Mouse (Mus musculus) MEL (cell line): Measurements from ENCODE around the gene Siah2. TPM values are rescaled to one million over a fixed set of nuclear protein-coding genes. Genes with fewer than 3 reads are reported as not detected.

ENCODE experiments used
- DNase-seq: peaks from one replicate; pipeline ENCODE4 v3.0.0; 2011; ENCODE audit warnings: low read depth, low spot score
- H3K27ac ChIP-seq: 2 replicates; pipeline ENCODE4 v1.5.1; 2012; ENCODE audit warnings: low read depth, mild to moderate bottlenecking, control low read depth, low read length, moderate library complexity; ENCODE audit not compliant: control insufficient read depth
- H3K27me3 ChIP-seq, 2 experiments: fragments of 150-350 bp in 1 of 2; sonication (generic) in 1 of 2; 2 replicates each; pipeline ENCODE4 v1.6.1; 2012; ENCODE audit warnings: low read length in 2 of 2, mild to moderate bottlenecking in 2 of 2, improper control_type of control experiment in 1 of 2, moderate library complexity in 1 of 2; ENCODE audit not compliant: insufficient read depth in 2 of 2, control insufficient read depth in 1 of 2
- H3K36me3 ChIP-seq, 2 experiments: 2 replicates each; pipeline ENCODE4 v1.6.1; 2012 to 2014; ENCODE audit warnings: low read length in 2 of 2, improper control_type of control experiment in 1 of 2, inconsistent platforms in 1 of 2, mild to moderate bottlenecking in 1 of 2; ENCODE audit not compliant: insufficient read depth in 2 of 2, control insufficient read depth in 1 of 2
- H3K4me1 ChIP-seq, 2 experiments: fragments of 150-350 bp in 1 of 2; sonication (generic) in 1 of 2; 2 replicates each; pipeline ENCODE4 v1.6.1; 2012; ENCODE audit warnings: low read length in 2 of 2, improper control_type of control experiment in 1 of 2, mild to moderate bottlenecking in 1 of 2; ENCODE audit not compliant: insufficient read depth in 2 of 2, control insufficient read depth in 1 of 2
- H3K4me3 ChIP-seq, 2 experiments: fragments of 150-350 bp in 1 of 2; sonication (generic) in 1 of 2; 2 replicates each; pipeline ENCODE4 v1.5.1; 2012; ENCODE audit warnings: low read depth in 2 of 2, low read length in 2 of 2, mild to moderate bottlenecking in 2 of 2, moderate library complexity in 2 of 2, control low read depth in 1 of 2, improper control_type of control experiment in 1 of 2; ENCODE audit not compliant: control insufficient read depth in 1 of 2, insufficient read depth in 1 of 2
- H3K79me2 ChIP-seq: 2 replicates; pipeline ENCODE4 v1.6.1; 2012; ENCODE audit warnings: mild to moderate bottlenecking, low read length, moderate library complexity; ENCODE audit not compliant: control insufficient read depth, poor library complexity, insufficient read depth
- H3K9ac ChIP-seq: 2 replicates; pipeline ENCODE4 v1.6.1; 2012; ENCODE audit warnings: low read depth, mild to moderate bottlenecking, control low read depth, low read length, moderate library complexity; ENCODE audit not compliant: control insufficient read depth, poor library complexity, severe bottlenecking
- H3K9me3 ChIP-seq: fragments of 150-350 bp; sonication (generic); replicated peaks from 2 replicates; pipeline ENCODE4 v1.6.1; 2012; ENCODE audit warnings: mild to moderate bottlenecking, low read length, improper control_type of control experiment, moderate library complexity; ENCODE audit not compliant: insufficient read depth
- BHLHE40 ChIP-seq: IDR thresholded peaks from 2 replicates; pipeline ENCODE4 v1.6.1; 2012; ENCODE audit warnings: low read depth, mild to moderate bottlenecking, inconsistent platforms, low read length, improper control_type of control experiment, borderline replicate concordance
- CHD2 ChIP-seq: IDR thresholded peaks from 2 replicates; pipeline ENCODE4 v1.6.1; 2011; ENCODE audit warnings: low read length, improper control_type of control experiment
- CTCF ChIP-seq, 3 experiments: IDR thresholded peaks in 2 of 3; conservative IDR thresholded peaks in 1 of 3; 2 replicates each; pipeline ENCODE4 v1.5.1; 2011 to 2012; ENCODE audit warnings: low read length in 3 of 3, low read depth in 2 of 3, mild to moderate bottlenecking in 2 of 3, improper control_type of control experiment in 1 of 3, inconsistent platforms in 1 of 3, mixed read lengths in 1 of 3, moderate library complexity in 1 of 3; ENCODE audit not compliant: control insufficient read depth in 1 of 3, insufficient read depth in 1 of 3, poor library complexity in 1 of 3, severe bottlenecking in 1 of 3
- E2F4 ChIP-seq: IDR thresholded peaks from 2 replicates; pipeline ENCODE4 v1.6.1; 2011; ENCODE audit warnings: low read depth, low read length, improper control_type of control experiment, borderline replicate concordance
- ETS1 ChIP-seq: IDR thresholded peaks from 2 replicates; pipeline ENCODE4 v1.6.1; 2012; ENCODE audit warnings: low read depth, mild to moderate bottlenecking, inconsistent platforms, low read length, improper control_type of control experiment, moderate library complexity
- GABPA ChIP-seq: IDR thresholded peaks from 2 replicates; pipeline ENCODE4 v1.6.1; 2012; ENCODE audit warnings: low read depth, mild to moderate bottlenecking, inconsistent platforms, low read length, improper control_type of control experiment, moderate library complexity
- HCFC1 ChIP-seq: IDR thresholded peaks from 2 replicates; pipeline ENCODE4 v1.6.1; 2012; ENCODE audit warnings: low read depth, mild to moderate bottlenecking, inconsistent platforms, low read length, improper control_type of control experiment, moderate library complexity
- JUND ChIP-seq: IDR thresholded peaks from 2 replicates; pipeline ENCODE4 v1.6.1; 2011; ENCODE audit warnings: low read depth, mild to moderate bottlenecking, improper control_type of control experiment, low read length
- MAFK ChIP-seq: IDR thresholded peaks from 2 replicates; pipeline ENCODE4 v1.6.1; 2011; ENCODE audit warnings: low read depth, mild to moderate bottlenecking, low read length, improper control_type of control experiment, borderline replicate concordance
- MAX ChIP-seq: IDR thresholded peaks from 2 replicates; pipeline ENCODE4 v1.6.1; 2011; ENCODE audit warnings: low read length, improper control_type of control experiment
- MAZ ChIP-seq: IDR thresholded peaks from 2 replicates; pipeline ENCODE4 v1.6.1; 2012; ENCODE audit warnings: low read depth, mild to moderate bottlenecking, inconsistent platforms, low read length, improper control_type of control experiment
- MEF2A ChIP-seq: IDR thresholded peaks from 2 replicates; pipeline ENCODE4 v1.6.1; 2014; ENCODE audit warnings: low read depth, mild to moderate bottlenecking, inconsistent platforms, low read length, improper control_type of control experiment; ENCODE audit not compliant: poor library complexity, insufficient replicate concordance, severe bottlenecking; ENCODE audit errors: extremely low read depth
- MXI1 ChIP-seq: IDR thresholded peaks from 2 replicates; pipeline ENCODE4 v1.6.1; 2011; ENCODE audit warnings: mild to moderate bottlenecking, low read depth, low read length, improper control_type of control experiment
- MYC ChIP-seq: IDR thresholded peaks from 2 replicates; pipeline ENCODE4 v1.6.1; 2011; ENCODE audit warnings: low read depth, mild to moderate bottlenecking, low read length, improper control_type of control experiment, moderate library complexity
- NELFE ChIP-seq: IDR thresholded peaks from 2 replicates; pipeline ENCODE4 v1.6.1; 2011; ENCODE audit warnings: low read depth, low read length, improper control_type of control experiment
- NRF1 ChIP-seq: IDR thresholded peaks from 2 replicates; pipeline ENCODE4 v1.6.1; 2014; ENCODE audit warnings: low read depth, mild to moderate bottlenecking, inconsistent platforms, low read length, improper control_type of control experiment, moderate library complexity; ENCODE audit not compliant: poor library complexity, insufficient read depth, severe bottlenecking
- POLR2A ChIP-seq, 2 experiments: IDR thresholded peaks; 2 replicates each; pipeline ENCODE4 v1.6.1; 2011 to 2012; ENCODE audit warnings: low read length in 2 of 2, mild to moderate bottlenecking in 2 of 2, control low read depth in 1 of 2, improper control_type of control experiment in 1 of 2, low read depth in 1 of 2, moderate library complexity in 1 of 2; ENCODE audit not compliant: control insufficient read depth in 1 of 2, insufficient read depth in 1 of 2, poor library complexity in 1 of 2
- POLR2AphosphoS2 ChIP-seq: IDR thresholded peaks from 2 replicates; pipeline ENCODE4 v1.6.1; 2011; ENCODE audit warnings: low read length, improper control_type of control experiment
- POLR2AphosphoS5 ChIP-seq: IDR thresholded peaks from 2 replicates; pipeline ENCODE4 v1.6.1; 2012; ENCODE audit warnings: low read depth, borderline replicate concordance, mild to moderate bottlenecking, inconsistent platforms, low read length, moderate library complexity, mixed read lengths
- RAD21 ChIP-seq: IDR thresholded peaks from 2 replicates; pipeline ENCODE4 v1.6.1; 2011; ENCODE audit warnings: mild to moderate bottlenecking, low read depth, low read length, improper control_type of control experiment
- RCOR1 ChIP-seq: IDR thresholded peaks from 2 replicates; pipeline ENCODE4 v1.6.1; 2012; ENCODE audit warnings: low read depth, mild to moderate bottlenecking, inconsistent platforms, low read length, improper control_type of control experiment
- SIN3A ChIP-seq: IDR thresholded peaks from 2 replicates; pipeline ENCODE4 v1.6.1; 2012; ENCODE audit warnings: low read length, improper control_type of control experiment, inconsistent platforms
- SMC3 ChIP-seq: IDR thresholded peaks from 2 replicates; pipeline ENCODE4 v1.6.1; 2011; ENCODE audit warnings: low read depth, low read length, improper control_type of control experiment
- TAL1 ChIP-seq: IDR thresholded peaks from 2 replicates; pipeline ENCODE4 v1.6.1; 2012; ENCODE audit warnings: mild to moderate bottlenecking, inconsistent platforms, low read length, moderate library complexity, mixed read lengths
- TBP ChIP-seq: IDR thresholded peaks from 2 replicates; pipeline ENCODE4 v1.8.0; 2011; ENCODE audit warnings: low read depth, low read length, improper control_type of control experiment
- TCF12 ChIP-seq: IDR thresholded peaks from 2 replicates; pipeline ENCODE4 v1.6.1; 2014; ENCODE audit warnings: low read depth, mild to moderate bottlenecking, inconsistent platforms, low read length, improper control_type of control experiment, moderate library complexity
- UBTF ChIP-seq: IDR thresholded peaks from 2 replicates; pipeline ENCODE4 v1.6.1; 2012; ENCODE audit warnings: low read depth, mild to moderate bottlenecking, inconsistent platforms, low read length, improper control_type of control experiment, moderate library complexity, borderline replicate concordance; ENCODE audit not compliant: insufficient read depth
- USF1 ChIP-seq: IDR thresholded peaks from 2 replicates; pipeline ENCODE4 v1.6.1; 2014; ENCODE audit warnings: low read depth, mild to moderate bottlenecking, inconsistent platforms, low read length, improper control_type of control experiment, moderate library complexity
- USF2 ChIP-seq, 2 experiments: IDR thresholded peaks; 2 replicates each; pipeline ENCODE4 v1.6.1; 2011 to 2012; ENCODE audit warnings: improper control_type of control experiment in 2 of 2, low read length in 2 of 2, borderline replicate concordance in 1 of 2, inconsistent platforms in 1 of 2, low read depth in 1 of 2, mild to moderate bottlenecking in 1 of 2; ENCODE audit not compliant: insufficient read depth in 1 of 2
- ZC3H11A ChIP-seq: IDR thresholded peaks from 2 replicates; pipeline ENCODE4 v1.6.1; 2012; ENCODE audit warnings: low read depth, mild to moderate bottlenecking, inconsistent platforms, low read length, improper control_type of control experiment
- ZKSCAN1 ChIP-seq: IDR thresholded peaks from 2 replicates; pipeline ENCODE4 v1.6.1; 2012; ENCODE audit warnings: low read depth, mild to moderate bottlenecking, inconsistent platforms, low read length, improper control_type of control experiment, moderate library complexity
- ZMIZ1 ChIP-seq: IDR thresholded peaks from 2 replicates; pipeline ENCODE4 v1.6.1; 2012; ENCODE audit warnings: low read depth, mild to moderate bottlenecking, inconsistent platforms, low read length, improper control_type of control experiment, moderate library complexity
- ZNF384 ChIP-seq: IDR thresholded peaks from 2 replicates; pipeline ENCODE4 v1.6.1; 2012; ENCODE audit warnings: low read depth, mild to moderate bottlenecking, inconsistent platforms, low read length, improper control_type of control experiment
- polyA plus RNA-seq, 2 experiments: library from polyadenylated mRNA; stranded (reverse) in 1 of 2; unstranded in 1 of 2; fragments of >175 nt in 1 of 2; fragments of >200 nt in 1 of 2; gene quantifications; 2 replicates each; pipeline versions ENCODE4 v1.2.1 to v1.2.4; 2012; ENCODE audit warnings: low replicate concordance in 2 of 2, low read depth in 1 of 2; ENCODE audit not compliant: insufficient read length in 2 of 2, insufficient read depth in 1 of 2, missing spikeins in 1 of 2
- total RNA-seq: library from RNA; depleted of rRNA; stranded (reverse); fragments of 300-350 nt; gene quantifications from 2 replicates; pipeline ENCODE4 v1.2.3, GENCODE M21; 2012; rRNA removed

Gene Siah2
- 17.6 and 20.4 TPM in 2 replicates for total RNA-seq
- 10 to 100 TPM; 22.5 to 58.1 TPM for polyA plus RNA-seq

- Histone ChIP-seq H3K27ac (peak within 1 kb of the TSS; percentile 64), H3K27me3 (peaks cover 0 to 1% of the 10 kb centered on the region in 2 experiments; a peak in 1 of 4 replicates), H3K36me3 (peaks cover 2 to 26% of the 10 kb centered on the region in 2 experiments; a peak in 3 of 4 replicates), H3K9ac (peak within 1 kb of the TSS; percentile 97), H3K79me2 (peaks cover 30% of the 10 kb centered on the region), H3K9me3 (no peaks in the 10 kb centered on the region), H3K4me1 (peaks cover 11 to 20% of the 10 kb centered on the region in 2 experiments), H3K4me3 (peak within 1 kb of the TSS; percentile 71 to 97)
- DNase-seq: peak; percentile 91
- TF ChIP-seq E2F4 (no peak), ZKSCAN1 (no peak), CTCF (IDR thresholded peaks at IDR 0.05 in 2 of 3, conservative IDR thresholded peaks at IDR 0.05 in 1 of 3; ENCODE audit: control insufficient read depth in 1 of 3, insufficient read depth in 1 of 3, low read depth in 2 of 3, low read length in 3 of 3, poor library complexity in 1 of 3, severe bottlenecking in 1 of 3) (peak in 1 of 3 experiments; percentile 11; a peak in 1 of 6 replicates), MAX (peak; percentile 82), SMC3 (no peak), TCF12 (peak; percentile 36; the same call in 1 of the 2 replicates), RCOR1 (no peak), MEF2A (no peak), CHD2 (no peak), GABPA (no peak), ETS1 (peak; percentile 57; the same call in 1 of the 2 replicates), HCFC1 (peak; percentile 63), TAL1 (no peak), RAD21 (no peak), MAZ (no peak), MAFK (no peak), MXI1 (peak; percentile 93), ZC3H11A (no peak), POLR2A (IDR thresholded peaks at IDR 0.05; ENCODE audit: control insufficient read depth in 1 of 2, insufficient read depth in 1 of 2, low read depth in 1 of 2, low read length in 2 of 2, poor library complexity in 1 of 2) (peak; percentile 84 to 86), USF2 (IDR thresholded peaks at IDR 0.05; ENCODE audit: borderline replicate concordance in 1 of 2, insufficient read depth in 1 of 2, low read depth in 1 of 2, low read length in 2 of 2) (no peak), ZNF384 (no peak), USF1 (peak; percentile 83), MYC (0 out of 2 replicates have a peak, but pooled peaks have one; percentile 12), JUND (no peak), SIN3A (peak; percentile 66; the same call in 1 of the 2 replicates), POLR2AphosphoS5 (no peak), NRF1 (peak; percentile 47; the same call in 1 of the 2 replicates), POLR2AphosphoS2 (peak; percentile 62; the same call in 1 of the 2 replicates), BHLHE40 (no peak), UBTF (no peak; the same call in 1 of the 2 replicates), ZMIZ1 (no peak; the same call in 1 of the 2 replicates), NELFE (peak; percentile 77), TBP (no peak)
These were observed at the start of gene Siah2 for GRCm38 (mm10) chr3:58691997-58692721. Gene Siah2, minus strand, starts transcription at chr3:58692400.
